Mouse (Mus musculus): ENCODE measurements around the gene Prl7a2. TPM values are rescaled to one million over a fixed set of nuclear protein-coding genes. Genes with fewer than 3 reads are reported as not detected.

Gene Prl7a2
- not detected in 2 replicates for polyA plus RNA-seq (2014; fragmentation: Nextera tagmentation; extraction: Ambion mirVana)

DNA sequence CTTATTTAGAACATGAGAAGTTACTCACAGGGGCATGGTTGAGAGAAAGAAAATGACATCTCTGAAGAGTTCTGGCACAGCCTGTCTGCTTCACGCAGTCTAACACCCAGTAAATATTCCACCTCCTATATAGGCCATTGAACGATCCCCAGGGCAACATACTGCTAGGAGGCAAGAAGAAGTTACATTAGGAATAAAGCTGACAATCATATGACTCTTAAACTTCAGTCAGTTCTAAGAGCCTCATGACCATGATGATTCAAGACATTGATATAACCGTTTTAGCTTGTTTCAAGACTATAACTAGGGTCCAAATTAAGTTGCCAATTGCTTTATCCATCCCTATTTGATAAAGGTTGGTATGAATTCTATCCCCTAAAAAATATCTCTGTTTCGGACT lies at the start of gene Prl7a2:
Prl7a2 (minus strand) TSS at position 101 of the 400 bp plus-strand sequence.
- H3K4me1 ChIP-seq (replicated peaks; ENCODE audit: control insufficient read depth, insufficient read depth, low read length): no peaks in the 10 kb centered on the region
- no peak within 1 kb of the TSS for H3K9ac ChIP-seq
- 89% methylated on average over 4 of the region's 4 CpGs for WGBS
- no peak for DNase-seq (ENCODE audit: low spot score)
- ATAC-seq (ENCODE audit: low FRiP score): no peak
- H3K4me2 ChIP-seq (replicated peaks): no peak within 1 kb of the TSS
- H3K36me3 ChIP-seq (replicated peaks; ENCODE audit: control insufficient read depth, insufficient read depth): no peaks in the 10 kb centered on the region
- no peak within 1 kb of the TSS for H3K27ac ChIP-seq
- H3K27me3 ChIP-seq (ENCODE audit: control insufficient read depth, insufficient read depth, low read length): no peaks in the 10 kb centered on the region
- H3K4me3 ChIP-seq (replicated peaks; ENCODE audit: low read length): no peak within 1 kb of the TSS
- no peaks in the 10 kb centered on the region for H3K9me3 ChIP-seq (ENCODE audit: control insufficient read depth, low read length)

DNA sequence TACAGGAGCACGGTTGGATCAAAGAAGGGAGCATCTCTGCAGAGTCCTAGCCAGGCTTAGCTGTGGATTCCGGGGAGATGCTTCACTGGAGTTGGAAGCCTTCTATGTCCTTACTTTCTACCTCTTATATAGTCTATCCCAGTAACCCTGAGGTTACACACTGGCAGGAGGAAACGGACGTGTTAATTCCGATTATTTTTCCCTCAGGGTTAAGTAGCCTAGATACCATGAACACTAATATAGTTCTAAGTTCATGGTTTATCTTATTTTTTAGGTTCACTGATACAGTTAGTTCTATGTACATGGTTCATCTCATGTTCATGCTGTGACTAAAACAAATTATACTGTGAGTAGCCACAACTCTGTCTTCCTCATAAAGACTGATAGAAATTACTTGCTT lies 48.8 kb upstream of the Prl7a2 start, which contains the start of gene Prl7d1:
Prl7d1 (minus strand) TSS at position 101 of the 400 bp plus-strand sequence.
- Histone ChIP-seq H3K9ac (no peak within 1 kb of the TSS), H3K4me2 (replicated peaks) (no peak within 1 kb of the TSS), H3K27me3 (ENCODE audit: control insufficient read depth, insufficient read depth, low read length) (no peaks in the 10 kb centered on the region), H3K27ac (no peak within 1 kb of the TSS), H3K36me3 (replicated peaks; ENCODE audit: control insufficient read depth, insufficient read depth) (no peaks in the 10 kb centered on the region), H3K4me3 (replicated peaks; ENCODE audit: low read length) (no peak within 1 kb of the TSS), H3K9me3 (ENCODE audit: control insufficient read depth, low read length) (no peaks in the 10 kb centered on the region), H3K4me1 (replicated peaks; ENCODE audit: control insufficient read depth, insufficient read depth, low read length) (no peaks in the 10 kb centered on the region)
- ATAC-seq (ENCODE audit: low FRiP score): no peak
- WGBS: 90% methylated on average over 5 of the region's 5 CpGs
- DNase-seq (ENCODE audit: low spot score): no peak

DNA sequence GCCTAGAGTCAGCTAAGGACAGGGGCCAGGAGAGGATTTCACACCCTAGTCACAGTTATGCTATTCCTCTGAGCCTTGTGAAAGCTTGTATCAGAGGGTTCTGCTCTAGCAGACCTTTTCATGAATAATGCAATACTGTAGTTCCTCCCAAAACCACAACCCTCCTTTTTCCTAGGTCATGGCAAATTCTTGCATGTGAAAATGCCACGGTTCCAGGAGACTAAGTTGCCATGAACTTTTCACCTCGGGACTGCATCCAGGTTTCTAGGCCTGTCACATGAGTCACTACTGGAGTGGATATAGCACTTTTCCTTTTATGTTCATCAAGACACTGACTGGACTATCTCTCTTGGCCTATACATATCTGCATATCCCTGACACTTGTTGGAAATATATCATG lies 38.7 kb upstream of the Prl7a2 start:
- H3K27ac ChIP-seq: no peak overlapping the region
- no peaks in the 10 kb centered on the region for H3K27me3 ChIP-seq (ENCODE audit: control insufficient read depth, insufficient read depth, low read length)
- H3K9me3 ChIP-seq (ENCODE audit: control insufficient read depth, low read length): no peaks in the 10 kb centered on the region
- H3K9ac ChIP-seq: no peak overlapping the region
- no peaks in the 10 kb centered on the region for H3K36me3 ChIP-seq (replicated peaks; ENCODE audit: control insufficient read depth, insufficient read depth)
- ATAC-seq (ENCODE audit: low FRiP score): no peak
- no peaks in the 10 kb centered on the region for H3K4me1 ChIP-seq (replicated peaks; ENCODE audit: control insufficient read depth, insufficient read depth, low read length)
- no peak for DNase-seq (ENCODE audit: low spot score)
- 79% methylated on average over 2 of the region's 2 CpGs for WGBS
- no peak overlapping the region for H3K4me3 ChIP-seq (replicated peaks; ENCODE audit: low read length)
- no peak overlapping the region for H3K4me2 ChIP-seq (replicated peaks)

DNA sequence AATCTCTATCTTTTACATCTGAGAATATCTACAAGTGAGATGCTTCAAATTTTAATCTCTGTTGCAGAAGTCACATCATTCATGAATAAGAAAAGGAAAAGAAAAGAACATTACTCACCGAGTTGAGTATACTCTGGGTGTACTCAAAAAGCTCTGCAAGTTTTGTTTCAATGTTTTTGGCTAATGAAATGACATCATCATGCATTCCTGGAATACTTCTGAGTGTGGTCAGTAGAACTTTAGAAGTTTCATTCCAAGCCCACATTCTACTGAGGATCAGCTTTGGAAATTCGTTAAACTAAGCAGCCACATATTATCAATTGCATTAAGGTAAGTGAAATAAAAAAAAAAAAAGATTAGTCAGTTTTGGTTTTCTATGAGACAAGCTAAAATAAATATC lies 7.1 kb downstream of the Prl7a2 start:
- 84% methylated on average over 2 of the region's 2 CpGs for WGBS
- ATAC-seq (ENCODE audit: low FRiP score): no peak

DNA sequence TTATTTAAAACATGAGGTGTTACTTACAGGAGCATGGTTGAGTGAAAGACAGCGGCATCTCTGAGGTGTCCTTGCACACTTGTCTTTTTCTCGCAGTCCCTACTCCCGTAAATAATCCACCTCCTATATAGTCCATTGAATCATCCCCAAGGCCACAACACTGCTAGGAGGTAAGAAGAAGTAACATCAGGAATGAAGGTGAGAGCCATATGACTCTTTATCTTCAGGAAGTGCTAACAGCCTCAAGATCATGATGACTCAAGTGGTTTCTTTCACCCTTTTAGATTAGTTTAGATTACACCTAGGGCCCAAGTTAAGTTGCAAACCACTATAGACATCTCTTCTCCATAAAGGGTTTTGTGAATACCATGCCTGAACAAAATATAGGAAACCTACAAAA lies 25.4 kb downstream of the Prl7a2 start, which contains the start of gene Prl7a1:
Prl7a1 (minus strand) TSS at position 101 of the 400 bp plus-strand sequence.
- no peak within 1 kb of the TSS for H3K9ac ChIP-seq
- WGBS: 99% methylated on average over 3 of the region's 3 CpGs
- no peaks in the 10 kb centered on the region for H3K9me3 ChIP-seq (ENCODE audit: control insufficient read depth, low read length)
- H3K4me3 ChIP-seq (replicated peaks; ENCODE audit: low read length): no peak within 1 kb of the TSS
- H3K4me2 ChIP-seq (replicated peaks): no peak within 1 kb of the TSS
- H3K27ac ChIP-seq: no peak within 1 kb of the TSS
- no peak for DNase-seq (ENCODE audit: low spot score)
- ATAC-seq (ENCODE audit: low FRiP score): no peak
- no peaks in the 10 kb centered on the region for H3K36me3 ChIP-seq (replicated peaks; ENCODE audit: control insufficient read depth, insufficient read depth)
- H3K4me1 ChIP-seq (replicated peaks; ENCODE audit: control insufficient read depth, insufficient read depth, low read length): no peaks in the 10 kb centered on the region
- H3K27me3 ChIP-seq (ENCODE audit: control insufficient read depth, insufficient read depth, low read length): no peaks in the 10 kb centered on the region

More for the DNA sequence above, 7.1 kb downstream of the Prl7a2 start:
- Histone ChIP-seq H3K4me3 (replicated peaks; ENCODE audit: low read length) (no peak overlapping the region), H3K9ac (no peak overlapping the region), H3K9me3 (ENCODE audit: control insufficient read depth, low read length) (no peaks in the 10 kb centered on the region), H3K27ac (no peak overlapping the region), H3K4me2 (replicated peaks) (no peak overlapping the region), H3K4me1 (replicated peaks; ENCODE audit: control insufficient read depth, insufficient read depth, low read length) (no peaks in the 10 kb centered on the region), H3K27me3 (ENCODE audit: control insufficient read depth, insufficient read depth, low read length) (no peaks in the 10 kb centered on the region), H3K36me3 (replicated peaks; ENCODE audit: control insufficient read depth, insufficient read depth) (no peaks in the 10 kb centered on the region)
- no peak for DNase-seq (ENCODE audit: low spot score)

DNA sequence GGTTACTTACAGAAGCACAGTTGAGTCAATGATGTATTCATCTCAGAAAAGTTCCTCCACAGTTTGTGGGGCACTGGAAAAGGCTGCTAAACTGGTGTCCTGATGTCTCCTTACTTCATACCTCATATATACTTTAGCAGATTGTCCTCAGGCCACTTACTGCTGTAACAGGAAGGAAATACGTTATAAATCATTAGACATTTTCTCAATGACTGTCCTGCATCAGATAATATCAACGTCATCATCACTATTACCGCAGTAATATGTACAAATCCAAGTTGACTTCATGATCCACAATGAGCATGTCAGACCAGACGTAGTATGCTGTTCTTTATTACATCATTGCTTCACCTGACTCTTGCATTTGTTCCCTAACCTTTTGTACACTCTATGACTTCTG lies 57.4 kb downstream of the Prl7a2 start, which contains the start of gene Prl7b1:
Prl7b1 (minus strand) TSS at position 101 of the 400 bp plus-strand sequence.
- no peak for DNase-seq (ENCODE audit: low spot score)
- WGBS: 86% methylated on average over 4 of the region's 4 CpGs
- H3K4me2 ChIP-seq (replicated peaks): no peak within 1 kb of the TSS
- no peaks in the 10 kb centered on the region for H3K4me1 ChIP-seq (replicated peaks; ENCODE audit: control insufficient read depth, insufficient read depth, low read length)
- no peak within 1 kb of the TSS for H3K9ac ChIP-seq
- H3K9me3 ChIP-seq (ENCODE audit: control insufficient read depth, low read length): no peaks in the 10 kb centered on the region
- H3K4me3 ChIP-seq (replicated peaks; ENCODE audit: low read length): no peak within 1 kb of the TSS
- no peak for ATAC-seq (ENCODE audit: low FRiP score)
- no peak within 1 kb of the TSS for H3K27ac ChIP-seq
- H3K27me3 ChIP-seq (ENCODE audit: control insufficient read depth, insufficient read depth, low read length): no peaks in the 10 kb centered on the region
- H3K36me3 ChIP-seq (replicated peaks; ENCODE audit: control insufficient read depth, insufficient read depth): no peaks in the 10 kb centered on the region

Other genes starting within 250 kb of the Prl7a2 start
- not detected in 2 replicates for gene Prl8a6, start 229.3 kb downstream of the Prl7a2 start, polyA plus RNA-seq (2014; fragmentation: Nextera tagmentation; extraction: Ambion mirVana)
- not detected in 2 replicates for gene Prl8a8, start 154.8 kb downstream of the Prl7a2 start, polyA plus RNA-seq (2014; fragmentation: Nextera tagmentation; extraction: Ambion mirVana)
- gene Prl8a9, start 103.4 kb downstream of the Prl7a2 start, polyA plus RNA-seq (2014; fragmentation: Nextera tagmentation; extraction: Ambion mirVana): not detected in 2 replicates
- gene Prl8a1, start 85.9 kb downstream of the Prl7a2 start, polyA plus RNA-seq (2014; fragmentation: Nextera tagmentation; extraction: Ambion mirVana): not detected in 2 replicates
- not detected in 2 replicates for gene Prl7b1, start 57.5 kb downstream of the Prl7a2 start, polyA plus RNA-seq (2014; fragmentation: Nextera tagmentation; extraction: Ambion mirVana)
- not detected in 2 replicates for gene Prl7a1, start 25.5 kb downstream of the Prl7a2 start, polyA plus RNA-seq (2014; fragmentation: Nextera tagmentation; extraction: Ambion mirVana)
- gene Prl7d1, start 48.7 kb upstream of the Prl7a2 start, polyA plus RNA-seq (2014; fragmentation: Nextera tagmentation; extraction: Ambion mirVana): not detected in 2 replicates
- not detected in 2 replicates for gene Prl7c1, start 112.8 kb upstream of the Prl7a2 start, polyA plus RNA-seq (2014; fragmentation: Nextera tagmentation; extraction: Ambion mirVana)
- not detected in 2 replicates for gene Prl2a1, start 133.6 kb upstream of the Prl7a2 start, polyA plus RNA-seq (2014; fragmentation: Nextera tagmentation; extraction: Ambion mirVana)
- not detected in 2 replicates for gene Prl2c1, start 181.3 kb upstream of the Prl7a2 start, polyA plus RNA-seq (2014; fragmentation: Nextera tagmentation; extraction: Ambion mirVana)